8 mouse cellular contexts compared by ENCODE assay signal in genomic region chr7:45897258-45897757, GRCm38 (mm10). TPM values are rescaled to one million over a fixed set of nuclear protein-coding genes. Genes with fewer than 3 reads are reported as not detected.
DNase-seq lines count a peak whose midpoint lies in the region; ATAC-seq lines count a peak whose summit lies in the region.

No protein-coding gene starts in this region.

- H3K27me3 ChIP-seq in forebrain, embryonic 10.5 days (ENCODE audit: poor library complexity, severe bottlenecking), result peaks cover 9% of the 10 kb centered on the region
- peaks cover 9% of the 10 kb centered on the region; the same call in 1 of the 2 replicates for H3K27me3 ChIP-seq in hindbrain, embryonic 12.5 days

- H3K36me3 ChIP-seq in forebrain, embryonic 10.5 days (replicated peaks), result no peaks in the 10 kb centered on the region
- H3K36me3 ChIP-seq in hindbrain, embryonic 12.5 days, result no peaks in the 10 kb centered on the region

- under 1% methylated on average over 19 of the region's 19 CpGs for WGBS in forebrain, embryonic 10.5 days
- WGBS in hindbrain, embryonic 12.5 days, result 1% methylated on average over 19 of the region's 19 CpGs

- ATAC-seq in hindbrain, embryonic 12.5 days (ENCODE audit: low FRiP score), result peak; percentile 59

- H3K4me1 ChIP-seq in forebrain, embryonic 10.5 days, result peaks cover 17% of the 10 kb centered on the region
- peaks cover 8% of the 10 kb centered on the region; the same call in 1 of the 2 replicates for H3K4me1 ChIP-seq in hindbrain, embryonic 12.5 days

- H3K4me3 ChIP-seq in forebrain, embryonic 10.5 days, result peak overlapping the region; percentile 62
- H3K4me3 ChIP-seq in hindbrain, embryonic 12.5 days, result peak overlapping the region; percentile 47

- H3K9ac ChIP-seq in hindbrain, embryonic 12.5 days, result peak overlapping the region; percentile 70

- DNase-seq in CD8-positive naive resting alpha-beta T cell, adult 2 months (ENCODE audit: low read depth in 2 of 2, low spot score in 2 of 2), result peak; percentile 14 to 30
- DNase-seq in adrenal gland, adult 2 months, result peak; percentile 77
- DNase-seq in forebrain, embryonic 10.5 days (ENCODE audit: extremely low spot score, low spot score), result peak; percentile 66
- peak; percentile 51 to 62 for DNase-seq in layer of hippocampus, postnatal 14 days (ENCODE audit: low spot score in 2 of 2)
- DNase-seq in lung, postnatal 10 days, result peak; percentile 78
- peak; percentile 65 for DNase-seq in right cerebral cortex, adult 18-20 months
- no peak for DNase-seq in Muller cell, postnatal 12 days (ENCODE audit: inconsistent ontology term)

- peak overlapping the region; percentile 91 for H3K27ac ChIP-seq in forebrain, embryonic 10.5 days
- H3K27ac ChIP-seq in hindbrain, embryonic 12.5 days, result peak overlapping the region; percentile 77

- peak overlapping the region; percentile 67 for H3K4me2 ChIP-seq in hindbrain, embryonic 12.5 days (replicated peaks)

- no peaks in the 10 kb centered on the region for H3K9me3 ChIP-seq in forebrain, embryonic 10.5 days
- H3K9me3 ChIP-seq in hindbrain, embryonic 12.5 days (replicated peaks), result no peaks in the 10 kb centered on the region

RNA-seq across cellular contexts. Expression of gene Tmem143, which starts 0.6 kb away (rescaled TPM):
- 10 to 100 TPM; 60.8 to 65.3 TPM for total RNA-seq in adrenal gland, adult 2 months (2021)
- 173 and 207 TPM in 2 replicates for polyA plus RNA-seq in adrenal gland, adult 2 months (2012; rRNA removed)
- polyA plus RNA-seq in forebrain, embryonic 10.5 days (2016; fragmentation: Nextera tagmentation; extraction: Ambion mirVana), result 4.2 and 4.8 TPM in 2 replicates
- polyA plus RNA-seq in hindbrain, embryonic 12.5 days (2016; fragmentation: Nextera tagmentation; extraction: Ambion mirVana), result 3.4 and 5.2 TPM in 2 replicates
- total RNA-seq in layer of hippocampus, postnatal 14 days (2021), result 10 to 100 TPM; 20.8 to 25.6 TPM

RNA-seq across cellular contexts. Expression of gene Syngr4, which starts 0.8 kb away (rescaled TPM):
- not detected for total RNA-seq in adrenal gland, adult 2 months (2021)
- 0.90 and 0.98 TPM in 2 replicates for polyA plus RNA-seq in adrenal gland, adult 2 months (2012; rRNA removed)
- polyA plus RNA-seq in forebrain, embryonic 10.5 days (2016; fragmentation: Nextera tagmentation; extraction: Ambion mirVana), result 1.3 and 1.9 TPM in 2 replicates
- 0.52 TPM in 1 of 2 replicates, not detected in the other for polyA plus RNA-seq in hindbrain, embryonic 12.5 days (2016; fragmentation: Nextera tagmentation; extraction: Ambion mirVana)
- total RNA-seq in layer of hippocampus, postnatal 14 days (2021), result not detected

RNA-seq across cellular contexts. Expression of gene Grin2d, which starts 19.1 kb away (rescaled TPM):
- total RNA-seq in adrenal gland, adult 2 months (2021), result under 1 TPM; 0.40 to 0.97 TPM
- 4.0 and 4.2 TPM in 2 replicates for polyA plus RNA-seq in adrenal gland, adult 2 months (2012; rRNA removed)
- 0.09 TPM in 2 replicates for polyA plus RNA-seq in forebrain, embryonic 10.5 days (2016; fragmentation: Nextera tagmentation; extraction: Ambion mirVana)
- polyA plus RNA-seq in hindbrain, embryonic 12.5 days (2016; fragmentation: Nextera tagmentation; extraction: Ambion mirVana), result 1.6 TPM in 2 replicates
- 10 to 100 TPM; 19.7 to 20.4 TPM for total RNA-seq in layer of hippocampus, postnatal 14 days (2021)

RNA-seq across cellular contexts. Expression of gene Emp3, which starts 23.9 kb away (rescaled TPM):
- 100 to 1,000 TPM; 327 to 620 TPM for total RNA-seq in adrenal gland, adult 2 months (2021)
- polyA plus RNA-seq in adrenal gland, adult 2 months (2012; rRNA removed), result 855 and 1,123 TPM in 2 replicates
- polyA plus RNA-seq in forebrain, embryonic 10.5 days (2016; fragmentation: Nextera tagmentation; extraction: Ambion mirVana), result 8.5 and 9.7 TPM in 2 replicates
- polyA plus RNA-seq in hindbrain, embryonic 12.5 days (2016; fragmentation: Nextera tagmentation; extraction: Ambion mirVana), result 42.6 and 55.0 TPM in 2 replicates
- total RNA-seq in layer of hippocampus, postnatal 14 days (2021), result 1 to 10 TPM; 1.8 to 2.6 TPM

RNA-seq across cellular contexts. Expression of gene Kdelr1, which starts 24.7 kb away (rescaled TPM):
- total RNA-seq in adrenal gland, adult 2 months (2021), result 100 to 1,000 TPM; 128 to 147 TPM
- polyA plus RNA-seq in adrenal gland, adult 2 months (2012; rRNA removed), result 235 and 251 TPM in 2 replicates
- 34.1 and 37.0 TPM in 2 replicates for polyA plus RNA-seq in forebrain, embryonic 10.5 days (2016; fragmentation: Nextera tagmentation; extraction: Ambion mirVana)
- 43.5 and 45.6 TPM in 2 replicates for polyA plus RNA-seq in hindbrain, embryonic 12.5 days (2016; fragmentation: Nextera tagmentation; extraction: Ambion mirVana)
- total RNA-seq in layer of hippocampus, postnatal 14 days (2021), result 10 to 100 TPM; 87.5 to 91.6 TPM

Comparison
In these comparisons a context has a peak if more than half of its experiments do, and no peak if none do; other contexts are left out.
1. RNA of gene Tmem143, which starts 0.6 kb away (polyA plus RNA-seq): 173 to 207 TPM in adrenal gland, adult 2 months; 3.4 to 5.2 TPM in hindbrain, embryonic 12.5 days and 4.2 to 4.8 TPM in forebrain, embryonic 10.5 days; every median in the first group is over 10 times any median in the second.